ENCODE assay signal across 8 mouse cellular contexts in genomic region chr1:119047462-119048371, GRCm38 (mm10). TPM values are rescaled to one million over a fixed set of nuclear protein-coding genes. Genes with fewer than 3 reads are reported as not detected.
DNase-seq lines count a peak whose midpoint lies in the region; ATAC-seq and TF ChIP-seq lines count a peak whose summit lies in the region.

No protein-coding gene starts in this region.

- peak overlapping the region; percentile 95 for H3K27ac ChIP-seq in heart, embryonic 10.5 days
- H3K27ac ChIP-seq in kidney, embryonic 14.5 days (ENCODE audit: low read depth, low read length): peak overlapping the region; percentile 79
- H3K27ac ChIP-seq in liver, embryonic 16.5 days (ENCODE audit: low read length): no peak overlapping the region

- peak overlapping the region; percentile 83 for H3K9ac ChIP-seq in kidney, embryonic 14.5 days (ENCODE audit: low read depth, low read length)
- H3K9ac ChIP-seq in liver, embryonic 16.5 days (ENCODE audit: low read depth, low read length): no peak overlapping the region

- peak overlapping the region; percentile 88 for H3K4me2 ChIP-seq in kidney, embryonic 14.5 days (replicated peaks; ENCODE audit: low read depth, low read length)
- peak overlapping the region; percentile 60 for H3K4me2 ChIP-seq in liver, embryonic 16.5 days (ENCODE audit: low read depth, low read length)

- H3K27me3 ChIP-seq in heart, embryonic 10.5 days (ENCODE audit: insufficient read depth, poor library complexity, severe bottlenecking): peaks cover 40% of the 10 kb centered on the region
- peaks cover 11% of the 10 kb centered on the region for H3K27me3 ChIP-seq in kidney, embryonic 14.5 days (ENCODE audit: control insufficient read depth, insufficient read depth, low read length)
- H3K27me3 ChIP-seq in liver, embryonic 16.5 days (ENCODE audit: control insufficient read depth, insufficient read depth, low read depth, low read length): peaks cover 50% of the 10 kb centered on the region

- H3K9me3 ChIP-seq in heart, embryonic 10.5 days: no peaks in the 10 kb centered on the region
- no peaks in the 10 kb centered on the region for H3K9me3 ChIP-seq in kidney, embryonic 14.5 days (ENCODE audit: control insufficient read depth, low read length)
- no peaks in the 10 kb centered on the region for H3K9me3 ChIP-seq in liver, embryonic 16.5 days (replicated peaks; ENCODE audit: control insufficient read depth, low read length)

- no peak for TF ChIP-seq CTCF in lung, adult 2 months (IDR thresholded peaks at IDR 0.05; ENCODE audit: insufficient read depth, low read length)

- H3K4me3 ChIP-seq in lung, adult 2 months (replicated peaks; ENCODE audit: extremely low read depth, low read depth, low read length): peak overlapping the region; percentile 28
- H3K4me3 ChIP-seq in heart, embryonic 10.5 days: peak overlapping the region; percentile 76
- H3K4me3 ChIP-seq in kidney, embryonic 14.5 days (ENCODE audit: low read length): peak overlapping the region; percentile 54
- H3K4me3 ChIP-seq in liver, embryonic 16.5 days (ENCODE audit: low read depth, low read length): peak overlapping the region; percentile 43

- WGBS in lung, adult 2 months: 4% methylated on average over 53 of the region's 61 CpGs
- 5% methylated on average over 55 of the region's 61 CpGs for WGBS in heart, embryonic 10.5 days
- 4% methylated on average over 50 of the region's 61 CpGs for WGBS in kidney, embryonic 14.5 days
- 9% methylated on average over 40 of the region's 61 CpGs for WGBS in liver, embryonic 16.5 days (ENCODE audit: insufficient replicate concordance)

- peak; percentile 61 for ATAC-seq in kidney, embryonic 14.5 days (ENCODE audit: low FRiP score, low TSS enrichment)
- ATAC-seq in liver, embryonic 16.5 days (ENCODE audit: low read depth): 0 out of 2 replicates have a peak, but pooled peaks have one; percentile 9

- peak; percentile 14 for DNase-seq in lung, adult 2 months
- DNase-seq in lung, postnatal 36 days: no peak
- DNase-seq in embryo, embryonic 10 days (ENCODE audit: low spot score): peak; percentile 59
- DNase-seq in heart, embryonic 10.5 days (ENCODE audit: low spot score): no peak
- peak; percentile 86 for DNase-seq in retina, postnatal 1 day
- DNase-seq in spleen, adult 18-20 months: no peak

- H3K4me1 ChIP-seq in lung, adult 2 months (ENCODE audit: control insufficient read depth, insufficient read depth, low read length): peaks cover 7% of the 10 kb centered on the region
- peaks cover 44% of the 10 kb centered on the region for H3K4me1 ChIP-seq in heart, embryonic 10.5 days
- peaks cover 19% of the 10 kb centered on the region for H3K4me1 ChIP-seq in kidney, embryonic 14.5 days (ENCODE audit: control insufficient read depth, insufficient read depth, low read length)
- H3K4me1 ChIP-seq in liver, embryonic 16.5 days (ENCODE audit: control insufficient read depth, low read depth, low read length): no peaks in the 10 kb centered on the region

- no peaks in the 10 kb centered on the region for H3K36me3 ChIP-seq in heart, embryonic 10.5 days
- no peaks in the 10 kb centered on the region for H3K36me3 ChIP-seq in kidney, embryonic 14.5 days (ENCODE audit: control insufficient read depth, insufficient read depth, low read length)
- H3K36me3 ChIP-seq in liver, embryonic 16.5 days (ENCODE audit: control insufficient read depth, insufficient read depth): no peaks in the 10 kb centered on the region

- TF ChIP-seq POLR2A in lung, adult 2 months (IDR thresholded peaks at IDR 0.05; ENCODE audit: borderline replicate concordance, extremely low read depth, low read depth, low read length): no peak

RNA-seq across cellular contexts. Expression of gene Gli2, which starts 5.7 kb away (rescaled TPM):
- 4.1 and 4.4 TPM in 2 replicates for polyA plus RNA-seq in lung, adult 2 months (2012; rRNA removed)
- polyA plus RNA-seq in heart, embryonic 10.5 days (2016; fragmentation: Nextera tagmentation; extraction: Ambion mirVana): 2.2 and 7.5 TPM in 2 replicates
- 8.2 and 10.3 TPM in 2 replicates for polyA plus RNA-seq in kidney, embryonic 14.5 days (2014; fragmentation: Nextera tagmentation; extraction: Ambion mirVana)
- polyA plus RNA-seq in liver, embryonic 16.5 days (2015; fragmentation: Nextera tagmentation; extraction: Ambion mirVana): 0.20 and 0.54 TPM in 2 replicates

Comparison
In these comparisons a context has a peak if more than half of its experiments do, and no peak if none do; other contexts are left out.
1. DNase-seq: peak in lung, adult 2 months (single experiment), embryo, embryonic 10 days (single experiment) and retina, postnatal 1 day (single experiment); none in lung, postnatal 36 days (single experiment), heart, embryonic 10.5 days (single experiment) and spleen, adult 18-20 months (0 of 2).
2. Peak in every context shown above with its lines, with median percentiles within 50 percentile points of each other: H3K4me3 ChIP-seq.